Mouse (Mus musculus) mesoderm, embryonic 11.5 days (tissue): ENCODE results near the gene Dyrk2.

Experiments
- DNase-seq: peaks from one replicate; pipeline ENCODE4 v3.0.0-alpha.2; 2012; ENCODE audit warnings: low read depth, low spot score

The Dyrk2 gene

DNA sequence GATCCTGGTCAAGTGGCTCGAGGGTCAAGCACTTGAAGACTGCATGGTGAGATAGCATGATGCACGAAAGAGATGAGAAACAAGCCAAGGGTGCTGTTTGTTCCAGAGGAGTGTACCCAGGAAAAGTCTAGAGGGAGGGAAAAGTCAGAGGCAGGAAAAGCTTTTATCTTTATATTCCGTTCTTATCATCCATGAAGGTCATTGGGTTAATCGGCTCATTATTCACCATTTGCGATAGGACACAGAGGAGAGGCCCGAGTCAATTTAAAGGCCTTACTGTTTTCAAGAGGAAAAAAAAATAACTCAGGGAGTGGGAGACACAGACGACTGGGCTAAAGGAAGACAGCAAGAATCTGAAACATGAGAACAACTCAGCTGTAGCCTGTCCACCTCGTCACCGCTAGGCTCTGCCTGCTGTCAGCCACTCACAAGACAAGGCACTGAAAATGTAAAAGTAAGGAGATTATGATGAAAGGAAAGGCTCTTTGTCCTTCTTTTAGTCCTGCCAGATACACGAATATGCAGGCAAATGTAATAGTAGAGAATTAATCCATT is 22.9 kb downstream of the Dyrk2 start:
- no peak for DNase-seq

DNA sequence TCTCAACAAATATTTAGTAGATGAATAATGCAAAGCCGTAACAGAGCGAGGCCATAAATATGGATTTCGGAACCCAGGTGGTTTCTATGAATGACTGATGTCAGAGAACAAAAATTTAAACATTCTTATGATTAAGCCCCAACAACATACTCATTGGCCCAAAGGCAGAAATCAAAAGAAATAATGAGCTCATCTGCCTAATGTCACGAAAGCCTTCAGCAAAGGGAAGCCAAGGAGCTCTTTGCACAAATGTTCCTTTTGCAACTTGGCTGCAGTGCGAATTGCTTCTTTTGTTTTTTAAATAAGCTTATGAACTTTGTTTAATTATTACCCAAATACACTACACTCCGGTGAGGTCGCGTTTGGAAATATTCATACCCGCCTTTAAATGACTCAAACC is 29.4 kb downstream of the Dyrk2 start:
- no peak for DNase-seq

DNA sequence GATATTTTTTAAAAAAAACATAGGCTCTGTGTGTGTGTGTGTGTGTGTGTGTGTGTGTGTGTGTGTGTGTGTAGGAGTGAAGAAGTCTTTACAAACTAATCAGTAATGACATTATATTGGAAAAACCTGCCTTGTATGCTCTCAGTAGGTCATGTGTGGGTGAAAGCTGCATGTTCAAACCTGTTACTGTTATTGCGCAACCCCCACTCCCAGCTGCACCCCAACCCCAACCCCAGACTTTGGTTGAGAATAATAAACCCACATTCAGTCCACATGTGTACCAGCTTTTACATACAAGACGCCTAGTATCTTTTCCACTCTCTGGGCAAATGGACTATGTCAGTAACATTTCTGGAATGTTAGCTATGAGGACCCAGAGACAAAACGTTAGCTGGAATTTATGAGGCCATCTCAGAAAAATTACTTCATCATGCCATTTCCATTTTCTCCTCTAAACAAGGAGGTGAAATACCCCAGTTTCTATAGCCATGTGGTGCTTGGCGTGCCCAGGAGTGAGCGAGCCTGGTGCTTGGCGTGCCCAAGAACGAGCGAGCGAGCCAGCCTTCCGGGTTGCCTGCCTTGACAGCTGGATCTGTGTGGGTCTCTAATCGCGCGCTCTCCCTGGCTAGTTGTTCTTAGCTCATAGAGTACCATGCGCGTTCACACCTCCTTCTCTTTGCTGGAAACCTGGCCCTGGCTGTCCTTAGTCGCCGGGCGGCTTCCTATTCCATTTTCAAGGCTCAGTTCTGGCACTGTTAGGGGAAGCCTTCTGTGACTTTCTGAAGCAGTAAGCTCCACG is 30.5 kb downstream of the Dyrk2 start:
- no peak for DNase-seq

DNA sequence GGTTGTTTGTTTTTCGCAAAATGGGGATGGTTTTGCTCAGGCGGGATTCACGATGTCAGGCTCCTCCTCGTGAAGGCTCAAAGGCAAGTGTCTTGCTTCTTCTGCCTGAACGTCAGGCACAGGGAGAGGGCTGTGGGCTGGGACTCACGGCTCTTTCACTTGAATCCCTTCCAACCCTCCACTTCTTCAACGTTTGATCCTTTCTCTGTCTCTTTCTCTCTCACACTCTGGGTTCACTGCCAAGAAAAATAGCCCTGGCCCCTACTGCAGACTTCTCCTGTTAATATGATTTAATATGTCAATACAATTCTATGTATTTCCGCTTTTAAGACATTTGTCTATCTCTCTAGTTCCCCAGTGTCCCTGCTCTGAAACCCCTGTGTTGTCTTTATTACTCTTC is 32.4 kb downstream of the Dyrk2 start:
- no peak for DNase-seq

DNA sequence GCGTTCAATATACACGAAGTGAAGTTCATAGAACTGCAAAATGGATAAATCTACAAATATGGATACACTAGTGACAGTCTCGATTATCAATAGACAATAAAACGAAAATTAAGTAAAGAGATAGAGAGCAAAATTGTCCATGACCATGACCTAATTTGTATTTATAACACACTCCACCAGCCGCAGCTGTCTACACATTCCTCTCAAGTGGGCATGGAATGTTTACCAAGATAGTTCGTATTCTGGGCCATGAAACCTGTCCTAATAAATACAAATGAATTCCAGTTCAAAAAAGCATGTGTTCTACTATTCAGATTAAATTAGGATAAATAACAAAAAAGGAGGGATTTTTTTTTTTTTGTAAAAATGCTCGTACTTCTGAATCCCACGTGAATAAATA is 38.8 kb downstream of the Dyrk2 start:
- DNase-seq, result no peak

DNA sequence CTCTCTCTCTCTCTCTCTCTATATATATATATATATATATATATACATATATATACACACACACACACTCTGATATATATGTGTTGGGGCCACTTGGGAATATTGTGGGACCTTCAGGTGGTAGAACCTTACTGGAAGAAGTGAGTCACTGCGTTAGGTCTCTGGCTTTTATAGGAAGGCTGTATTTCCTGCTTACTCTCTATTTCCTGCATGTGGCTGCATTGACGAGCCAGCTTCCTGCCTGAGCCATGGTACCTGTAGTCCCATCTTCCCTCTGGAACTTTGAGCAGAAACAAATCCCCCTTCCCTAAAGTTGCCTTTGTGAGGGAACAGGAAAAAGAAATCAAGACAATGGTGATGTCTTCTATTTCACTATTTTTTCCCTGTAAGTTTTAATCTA is 40.4 kb downstream of the Dyrk2 start:
- DNase-seq, result no peak

DNA sequence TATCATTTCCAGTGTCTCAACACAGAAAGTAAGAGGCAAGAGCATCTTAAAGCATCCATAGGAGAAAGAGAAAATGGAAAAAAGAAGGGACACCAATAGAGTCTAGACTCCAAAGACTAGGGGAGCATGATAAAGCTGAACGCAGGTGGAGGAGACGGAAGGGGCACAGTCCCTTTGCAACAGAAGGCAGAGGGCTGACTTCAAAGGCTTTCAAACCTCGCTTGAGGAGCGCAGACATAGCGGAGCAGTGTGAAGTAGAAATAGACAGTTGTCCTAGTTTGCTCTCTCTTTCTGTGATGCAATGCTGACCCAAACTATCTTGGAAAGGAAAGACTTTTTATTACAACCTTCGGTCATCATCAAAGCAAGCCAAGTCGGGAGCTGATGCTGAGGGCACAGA is 42.9 kb downstream of the Dyrk2 start:
- DNase-seq, result no peak

DNA sequence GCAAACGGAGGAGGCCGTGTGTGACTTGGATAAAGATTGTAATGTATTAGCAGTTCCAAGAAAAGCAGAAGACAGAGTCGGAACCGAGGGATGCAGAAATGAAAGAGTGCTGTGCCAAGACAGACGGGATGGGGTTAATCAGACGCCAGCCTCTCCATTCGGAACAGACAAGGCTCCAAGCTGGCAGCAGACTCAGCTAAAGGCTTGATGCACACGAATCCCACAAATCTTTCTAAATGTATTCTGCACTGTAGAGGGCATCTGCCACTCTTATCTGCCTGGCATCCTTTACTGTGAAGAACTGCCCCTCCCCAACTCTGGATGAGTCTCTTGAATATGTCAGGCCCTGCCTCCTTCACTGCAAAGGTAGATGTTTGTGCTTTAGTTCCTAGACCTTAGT is 45.2 kb downstream of the Dyrk2 start:
- DNase-seq, result no peak

DNA sequence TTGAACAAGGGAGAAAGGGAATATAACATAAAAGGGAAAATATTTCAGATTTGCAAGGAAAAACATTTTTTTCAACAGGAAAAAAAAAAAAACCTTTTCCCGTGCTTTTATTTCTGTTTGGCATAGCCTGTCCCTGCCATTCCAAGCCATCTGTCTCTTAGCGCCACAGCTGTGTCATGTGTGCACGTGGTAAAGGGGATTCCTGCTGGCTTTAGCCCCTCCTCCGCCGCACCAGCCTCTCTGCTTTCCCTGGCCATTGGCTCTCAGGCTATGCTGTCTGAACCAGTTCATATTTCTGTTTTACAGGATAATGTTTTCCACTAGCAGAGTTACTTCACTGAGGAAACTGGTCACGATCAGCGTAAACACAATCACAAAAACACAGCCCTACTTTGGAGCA is 49.1 kb downstream of the Dyrk2 start:
- DNase-seq, result peak; percentile 67

DNA sequence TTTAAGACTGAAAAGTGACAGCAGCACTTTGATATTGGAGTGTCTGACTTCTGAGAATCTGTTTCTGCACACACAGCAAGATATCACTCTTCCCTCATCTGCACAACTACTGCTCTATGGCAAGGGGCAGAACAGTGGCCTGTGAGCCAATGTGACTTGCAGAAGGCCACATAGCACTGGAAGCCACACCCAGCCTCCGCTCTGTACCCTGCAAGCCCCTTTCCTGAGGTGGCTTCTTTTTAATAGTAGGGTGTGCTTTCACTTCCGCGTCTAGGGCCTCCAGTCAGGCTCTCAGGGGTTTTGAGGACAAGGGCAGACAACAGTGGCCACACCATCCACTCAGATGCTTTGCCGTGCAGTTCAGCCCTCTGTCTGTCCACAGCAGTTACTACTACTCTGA is 50.2 kb downstream of the Dyrk2 start:
- no peak for DNase-seq

DNA sequence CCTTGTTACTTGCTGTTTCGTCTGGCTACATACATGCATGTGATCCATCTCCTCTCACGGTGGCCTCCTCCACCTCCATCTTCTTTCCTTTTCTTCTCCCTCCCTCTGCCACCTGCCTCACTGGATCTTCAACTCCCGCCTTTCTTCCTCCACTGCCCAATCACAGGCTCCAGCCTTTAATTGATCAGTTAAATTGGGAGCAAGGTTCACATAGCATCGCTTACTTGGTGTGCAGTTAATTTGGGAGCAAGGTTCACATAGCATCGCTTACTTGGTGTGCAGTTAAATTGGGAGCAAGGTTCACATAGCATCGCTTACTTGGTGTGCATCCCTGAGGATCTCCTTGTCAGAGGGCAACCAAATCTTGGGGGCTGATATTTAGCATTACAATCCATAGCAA is 52.9 kb downstream of the Dyrk2 start:
- no peak for DNase-seq

DNA sequence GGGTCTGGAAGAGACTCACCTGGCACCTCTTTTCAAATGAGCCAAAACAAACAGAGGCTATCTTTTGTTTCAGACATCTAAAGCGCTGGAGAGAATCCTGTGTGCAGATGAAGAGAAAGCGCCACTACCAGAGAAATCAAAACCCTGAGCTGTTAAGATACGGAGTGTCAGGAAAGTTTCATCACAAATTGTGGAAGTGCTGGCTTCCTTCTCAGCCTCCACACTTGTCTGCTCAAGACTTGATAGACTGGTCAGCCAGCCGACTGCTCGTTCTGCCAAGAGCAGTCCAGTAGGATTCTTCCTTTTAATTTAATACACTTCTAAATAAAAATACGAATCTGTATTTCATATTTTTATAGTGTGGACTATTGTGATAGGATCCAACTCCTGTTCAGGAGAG is 58.1 kb downstream of the Dyrk2 start:
- DNase-seq, result no peak

DNA sequence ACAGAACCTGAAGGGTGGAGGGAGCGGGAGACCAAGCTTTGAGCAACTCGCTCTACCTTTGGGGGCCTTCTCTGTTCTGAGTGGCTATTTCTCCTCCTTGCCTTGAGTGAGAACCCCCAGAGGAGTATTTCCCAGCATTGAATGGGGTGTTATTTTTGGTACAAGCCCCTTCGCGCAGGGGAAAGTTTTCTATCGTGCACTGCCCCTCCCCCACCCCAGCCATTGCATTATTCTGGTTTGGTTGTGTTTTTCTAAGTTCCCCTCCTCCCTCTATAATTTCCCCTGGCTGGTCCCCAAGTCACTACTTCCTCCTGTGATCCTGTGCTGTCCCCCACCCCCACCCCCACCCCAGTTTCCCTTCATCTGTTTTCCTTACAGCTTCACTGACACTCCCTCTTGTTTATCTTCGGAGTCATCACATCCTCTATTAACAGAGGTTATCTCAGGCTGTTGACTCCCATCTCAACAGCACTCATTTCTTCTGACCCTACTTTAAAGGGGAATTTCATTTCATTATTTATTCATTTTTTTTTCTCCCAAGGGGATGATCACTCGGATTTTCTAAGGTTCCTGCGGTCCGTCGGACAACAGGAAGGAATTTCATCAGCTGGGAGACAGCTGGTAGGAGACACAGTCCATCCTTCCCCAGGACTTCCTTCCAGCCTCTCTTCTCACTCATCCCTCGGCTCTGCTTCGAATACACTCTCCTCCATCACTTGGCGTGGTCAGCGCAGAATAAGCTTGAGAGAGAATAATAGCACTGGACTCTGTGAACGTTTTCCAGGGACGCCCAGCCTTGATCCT is 58.9 kb downstream of the Dyrk2 start:
- no peak for DNase-seq
